Mouse (Mus musculus) right cerebral cortex, adult 2 months (tissue): ENCODE measurements around the gene Ttn.
"Not testable (repeated sequence)": the region's sequence is repeated elsewhere in the genome, so short reads cannot be mapped to it uniquely, and the experiment has no call there.

Source experiments
- DNase-seq, 2 experiments: peaks; one replicate each; pipeline ENCODE4 v3.0.0; 2021 to 2022; ENCODE audit warnings: low spot score in 2 of 2

Gene Ttn

GRCm38 (mm10) chr2:76982391-76983145, at the start of gene Ttn:
Gene Ttn, minus strand, starts transcription at chr2:76982547.
- DNase-seq, result no peak

- no peak for DNase-seq
Measured at GRCm38 (mm10) chr2:77020649-77021048, 38.3 kb upstream of the Ttn start.

GRCm38 (mm10) chr2:77017735-77018134, 35.4 kb upstream of the Ttn start:
- no peak for DNase-seq

GRCm38 (mm10) chr2:77013449-77013848, 31.1 kb upstream of the Ttn start:
- not testable (repeated sequence) for DNase-seq

GRCm38 (mm10) chr2:77011981-77012380, 29.6 kb upstream of the Ttn start:
- DNase-seq, result no peak

- DNase-seq, result no peak
Measured at GRCm38 (mm10) chr2:77007015-77007414, 24.7 kb upstream of the Ttn start.

GRCm38 (mm10) chr2:77003148-77003547, 20.8 kb upstream of the Ttn start:
- no peak for DNase-seq

- no peak for DNase-seq
Measured at GRCm38 (mm10) chr2:76998351-76998750, 16.0 kb upstream of the Ttn start.

- peak; percentile 27 to 28 for DNase-seq
Measured at GRCm38 (mm10) chr2:76992493-76993201, 10.3 kb upstream of the Ttn start.

- no peak for DNase-seq
Measured at GRCm38 (mm10) chr2:76987317-76987716, 5.0 kb upstream of the Ttn start.

GRCm38 (mm10) chr2:76984384-76984783, 2.0 kb upstream of the Ttn start:
- DNase-seq, result no peak

GRCm38 (mm10) chr2:76983601-76984000, 1.3 kb upstream of the Ttn start:
- no peak for DNase-seq

- DNase-seq, result no peak
Measured at GRCm38 (mm10) chr2:76981717-76982116, 630 bp downstream of the Ttn start.

GRCm38 (mm10) chr2:76980146-76980545, 2.2 kb downstream of the Ttn start:
- no peak for DNase-seq

GRCm38 (mm10) chr2:76977650-76978049, 4.7 kb downstream of the Ttn start:
- no peak for DNase-seq

GRCm38 (mm10) chr2:76972051-76972450, 10.3 kb downstream of the Ttn start:
- DNase-seq, result no peak

GRCm38 (mm10) chr2:76971069-76971468, 11.3 kb downstream of the Ttn start:
- DNase-seq, result no peak

- DNase-seq, result no peak
Measured at GRCm38 (mm10) chr2:76970669-76971068, 11.7 kb downstream of the Ttn start.

- no peak for DNase-seq
Measured at GRCm38 (mm10) chr2:76970204-76970603, 12.1 kb downstream of the Ttn start.

GRCm38 (mm10) chr2:76969637-76970036, 12.7 kb downstream of the Ttn start:
- no peak for DNase-seq

GRCm38 (mm10) chr2:76968919-76969318, 13.4 kb downstream of the Ttn start:
- DNase-seq, result peak; percentile 79 to 83

- DNase-seq, result no peak
Measured at GRCm38 (mm10) chr2:76966582-76966981, 15.8 kb downstream of the Ttn start.

GRCm38 (mm10) chr2:76966013-76966412, 16.3 kb downstream of the Ttn start:
- DNase-seq, result no peak
